Mouse (Mus musculus): ENCODE measurements around the gene Lhfpl2. TPM values are rescaled to one million over a fixed set of nuclear protein-coding genes. Genes with fewer than 3 reads are reported as not detected.

Lhfpl2 gene
- polyA plus RNA-seq, 1 experiment: 20.9 TPM

DNA sequence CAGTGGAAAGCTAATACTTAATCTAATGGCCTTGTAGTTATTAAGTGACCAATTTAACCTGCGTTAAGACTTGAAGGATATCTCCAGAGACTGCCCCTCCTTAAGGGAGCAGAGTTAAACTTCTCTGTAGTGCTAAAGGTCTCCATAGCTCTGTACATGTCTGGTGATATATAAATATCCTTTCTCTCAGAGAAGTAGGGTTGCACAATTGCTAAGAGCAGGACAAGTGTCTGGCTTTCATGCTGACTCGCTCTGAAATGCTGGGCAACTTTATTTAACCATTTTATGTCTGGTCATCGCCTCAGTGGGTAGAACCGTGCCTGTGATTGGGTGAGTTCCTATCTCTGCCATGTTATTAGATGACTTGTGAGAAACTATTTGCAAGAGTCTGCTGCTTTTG lies 36.6 kb downstream of the Lhfpl2 start:
- WGBS: 42% methylated on average over 4 of the region's 4 CpGs
- no peak for DNase-seq (ENCODE audit: low read depth, low spot score)

DNA sequence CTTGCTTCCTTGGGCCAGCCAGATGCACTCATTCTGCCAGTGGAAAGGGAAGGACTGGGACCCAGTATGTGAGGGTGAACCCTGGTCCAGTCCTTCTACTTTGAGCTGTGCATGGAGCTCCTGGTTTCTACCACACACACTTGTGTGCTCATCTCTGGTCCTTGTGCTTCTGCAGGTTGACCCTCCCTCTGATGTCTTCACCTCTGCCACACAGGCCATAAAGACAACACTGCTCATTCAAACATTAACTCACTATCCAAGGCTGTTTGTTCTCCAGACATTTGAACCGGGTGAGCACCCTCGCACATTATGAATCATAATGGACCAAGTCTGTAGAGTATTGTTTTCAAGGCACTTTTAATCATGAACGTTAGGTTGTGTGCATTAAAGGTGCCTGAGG lies 37.0 kb downstream of the Lhfpl2 start:
- 35% methylated on average over 3 of the region's 3 CpGs for WGBS
- DNase-seq (ENCODE audit: low read depth, low spot score): no peak

DNA sequence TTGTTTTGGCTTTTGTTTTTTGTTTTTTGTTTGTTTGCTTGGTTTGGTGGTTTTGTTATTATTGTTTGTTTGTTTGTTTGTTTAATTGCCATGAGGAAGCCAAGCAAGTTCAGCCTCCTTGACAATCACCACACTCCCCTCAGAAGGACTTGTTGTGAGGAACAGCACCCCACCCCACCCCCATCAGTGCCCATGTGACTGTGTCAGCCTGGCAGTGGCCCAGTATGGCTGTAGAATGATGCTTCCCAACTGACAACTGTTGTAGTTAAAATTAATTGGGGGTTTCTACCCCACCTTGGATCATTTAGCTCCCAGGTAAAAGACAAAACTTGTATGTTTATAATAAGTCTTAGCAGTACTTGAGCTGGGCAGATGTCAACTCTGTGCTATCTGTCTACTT lies 37.6 kb downstream of the Lhfpl2 start:
- DNase-seq (ENCODE audit: low read depth, low spot score): no peak

DNA sequence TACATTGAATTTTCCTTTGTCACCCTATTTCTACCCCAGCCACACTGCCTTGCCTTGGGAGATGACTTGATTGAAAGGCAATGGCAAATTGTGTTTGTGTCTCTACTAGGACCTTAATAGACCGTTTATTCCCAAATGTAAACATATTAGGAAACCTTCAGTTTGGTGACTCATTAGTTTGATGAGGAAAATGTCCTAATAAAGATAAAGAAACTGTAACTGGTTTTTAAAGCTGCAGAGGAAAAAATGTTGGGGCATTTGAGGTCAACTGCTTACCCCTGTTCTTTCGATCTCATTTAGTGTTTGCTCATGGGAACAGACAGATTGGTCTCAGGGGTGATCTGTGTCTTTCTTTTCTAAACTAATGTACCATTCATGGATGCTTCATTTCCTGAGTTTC lies 40.1 kb downstream of the Lhfpl2 start:
- DNase-seq (ENCODE audit: low read depth, low spot score): no peak
- 42% methylated on average over 2 of the region's 2 CpGs for WGBS

DNA sequence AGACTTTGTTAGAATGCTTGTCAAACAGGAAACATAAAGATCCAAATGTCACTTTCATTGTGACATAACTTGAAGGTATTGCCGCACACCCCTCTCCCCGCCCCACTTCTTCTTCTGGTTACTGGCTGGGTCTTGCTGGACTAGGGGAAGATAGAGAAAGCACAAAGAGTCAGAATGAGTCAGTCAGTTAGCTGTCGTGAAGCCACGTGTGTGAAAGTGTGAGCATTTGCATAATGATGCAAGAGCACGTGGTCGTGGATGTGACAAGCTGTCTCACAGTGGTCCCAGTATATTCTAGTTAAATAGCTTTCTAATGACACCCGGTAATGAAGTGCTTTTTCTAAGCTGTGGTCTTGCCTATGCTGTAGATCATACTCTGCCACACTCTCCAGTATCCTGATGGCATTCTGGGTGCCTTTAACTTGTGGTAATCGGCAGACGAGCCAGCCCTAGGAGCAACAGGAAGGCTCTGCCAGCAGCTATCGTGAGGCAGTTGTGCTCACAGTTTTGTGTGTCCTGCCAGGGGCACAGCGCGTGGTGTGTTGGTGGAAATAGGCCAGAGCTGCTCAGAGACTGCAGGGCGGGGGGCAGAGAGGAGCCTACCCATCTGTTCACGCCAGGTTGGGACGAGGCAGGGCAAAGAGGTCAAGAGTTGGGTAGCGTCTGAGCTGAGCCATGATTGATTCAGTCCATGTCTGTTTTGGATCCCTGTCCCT lies 40.9 kb downstream of the Lhfpl2 start:
- DNase-seq (ENCODE audit: low read depth, low spot score): no peak
- WGBS: 65% methylated on average over 16 of the region's 16 CpGs

DNA sequence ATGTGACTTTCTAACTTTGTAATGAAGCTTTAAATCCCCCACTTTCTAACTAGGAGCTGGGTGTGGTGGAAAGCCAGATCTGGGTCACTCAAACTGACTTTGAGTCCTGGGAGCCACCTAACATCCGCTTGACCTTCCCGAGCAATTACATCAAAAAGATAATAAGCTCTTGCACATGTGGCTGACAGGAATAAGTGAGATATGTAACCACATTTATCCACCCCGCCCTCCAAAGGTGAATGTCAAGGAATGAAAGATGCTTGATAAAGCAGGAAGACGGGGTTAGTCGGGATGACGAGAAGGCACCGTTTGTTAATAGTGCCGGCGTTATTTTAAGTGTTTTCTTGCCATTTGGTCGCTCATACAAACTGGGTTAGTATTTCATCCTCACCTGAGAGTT lies 41.5 kb downstream of the Lhfpl2 start:
- WGBS: 93% methylated on average over 10 of the region's 10 CpGs
- DNase-seq (ENCODE audit: low read depth, low spot score): no peak

DNA sequence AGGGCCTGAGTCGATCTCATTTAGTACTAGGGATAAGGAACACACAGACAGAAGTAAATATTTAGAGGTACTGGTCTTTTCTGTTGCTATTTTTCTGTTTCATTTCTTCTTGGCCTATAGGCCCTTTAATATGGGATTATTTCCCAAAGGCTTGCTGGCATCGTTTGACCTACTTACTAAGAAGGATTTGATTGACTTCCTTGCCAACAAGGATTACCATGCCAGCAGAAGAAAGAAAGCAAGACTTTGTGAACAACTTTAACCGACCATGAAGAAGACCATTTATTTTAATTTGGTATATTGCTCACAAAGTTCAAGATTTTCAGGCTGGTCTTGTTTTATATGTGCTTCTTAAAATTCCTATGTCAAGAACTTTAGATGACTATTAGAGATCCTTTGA lies 42.8 kb downstream of the Lhfpl2 start:
- DNase-seq (ENCODE audit: low read depth, low spot score): no peak
- WGBS: 72% methylated on average over 3 of the region's 3 CpGs

DNA sequence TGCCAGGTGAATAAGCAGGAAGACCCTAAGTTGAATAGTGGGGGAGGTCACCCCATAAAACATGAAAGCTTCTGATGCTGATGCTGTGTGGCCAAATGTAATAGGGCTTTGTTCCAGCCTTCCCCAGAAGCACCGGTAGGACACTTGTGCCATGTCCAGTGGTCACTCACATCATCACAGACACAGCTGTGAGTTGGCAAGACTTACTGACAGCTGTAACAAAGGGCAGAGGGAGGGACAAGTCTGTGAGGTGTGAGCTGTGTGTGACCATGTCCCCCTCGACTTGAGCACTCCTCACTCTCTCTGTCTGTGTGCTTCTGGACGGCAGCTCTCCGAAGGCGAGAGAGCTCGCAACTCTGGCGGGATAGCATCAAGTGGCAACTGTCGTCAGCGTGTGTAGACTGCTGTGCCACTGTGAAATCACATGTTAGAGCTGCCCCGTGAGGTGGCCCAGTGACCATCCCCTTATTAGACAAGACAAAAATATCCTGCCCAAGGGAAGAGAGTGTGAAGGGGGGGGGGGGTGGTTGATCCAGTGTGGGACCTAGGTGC lies 43.5 kb downstream of the Lhfpl2 start:
- WGBS: 91% methylated on average over 10 of the region's 10 CpGs
- DNase-seq (ENCODE audit: low read depth, low spot score): no peak

DNA sequence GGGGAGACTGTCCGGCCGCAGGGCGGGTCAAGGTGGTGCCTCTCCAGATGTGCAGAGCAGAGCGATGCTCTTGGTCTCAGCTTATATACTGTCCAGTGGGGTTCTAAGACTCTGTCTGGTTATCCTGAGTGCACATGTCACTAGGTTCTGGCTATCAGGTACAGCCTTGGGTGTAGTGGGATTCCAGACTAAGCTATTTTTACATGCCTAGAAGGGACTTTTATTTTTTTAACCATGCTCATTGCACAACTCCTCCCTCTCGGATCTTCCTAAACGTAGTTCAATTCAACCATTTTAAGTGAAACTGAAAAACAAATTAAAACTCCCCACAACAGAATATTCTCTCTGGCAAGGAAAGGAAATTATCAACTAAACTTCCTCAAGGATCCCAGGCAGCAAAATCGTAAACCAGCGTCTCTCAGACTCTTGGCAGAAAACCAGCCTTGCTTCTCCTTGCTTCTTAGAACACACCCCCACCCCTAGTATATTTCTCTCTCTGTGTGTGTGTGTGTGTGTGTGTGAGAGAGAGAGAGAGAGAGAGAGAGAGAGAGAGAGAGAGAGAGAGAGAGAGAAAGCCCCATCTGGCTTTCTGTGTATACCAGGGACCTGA lies 47.4 kb downstream of the Lhfpl2 start:
- WGBS: 45% methylated on average over 8 of the region's 8 CpGs
- no peak for DNase-seq (ENCODE audit: low read depth, low spot score)

DNA sequence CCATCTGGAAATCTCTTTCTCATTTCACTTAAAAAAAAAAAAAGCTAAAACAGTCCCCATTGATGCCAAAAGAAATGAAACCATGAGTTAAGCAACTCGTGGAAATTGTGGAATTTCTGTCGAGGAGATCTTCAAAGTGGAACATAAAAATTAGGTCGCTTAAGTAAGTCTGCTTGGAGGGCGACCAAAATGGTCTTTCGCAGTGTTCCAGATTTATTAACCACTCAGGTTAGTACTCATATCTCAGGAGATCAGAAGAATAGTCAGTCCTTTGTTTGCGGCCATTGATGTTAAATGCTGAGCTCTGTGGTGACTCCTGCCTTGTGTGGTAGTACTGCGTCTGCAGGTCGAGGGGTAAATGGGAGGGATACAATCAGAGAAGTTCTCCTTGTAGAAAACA lies 48.8 kb downstream of the Lhfpl2 start:
- no peak for DNase-seq (ENCODE audit: low read depth, low spot score)
- 82% methylated on average over 8 of the region's 8 CpGs for WGBS

DNA sequence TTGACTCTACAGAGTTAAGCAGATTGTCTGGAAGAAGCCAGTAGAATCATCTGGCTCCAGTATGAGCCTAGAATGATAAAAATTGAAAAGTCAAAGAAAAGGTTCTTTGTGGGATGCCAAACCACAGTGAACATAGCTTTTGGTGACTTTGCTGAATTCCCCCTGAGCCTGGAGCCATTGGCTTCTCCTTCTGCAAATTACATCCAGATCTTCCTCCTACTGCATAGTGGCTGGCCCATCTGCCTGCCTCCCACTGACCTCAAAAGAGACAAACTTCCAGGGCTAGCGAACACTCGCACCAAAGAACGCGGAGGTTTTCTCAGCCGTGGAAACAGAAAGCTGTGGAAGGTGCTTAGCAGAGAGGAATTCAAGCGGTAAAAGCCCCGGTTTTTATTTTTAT lies 49.4 kb downstream of the Lhfpl2 start:
- DNase-seq (ENCODE audit: low read depth, low spot score): no peak
- 90% methylated on average over 7 of the region's 7 CpGs for WGBS

DNA sequence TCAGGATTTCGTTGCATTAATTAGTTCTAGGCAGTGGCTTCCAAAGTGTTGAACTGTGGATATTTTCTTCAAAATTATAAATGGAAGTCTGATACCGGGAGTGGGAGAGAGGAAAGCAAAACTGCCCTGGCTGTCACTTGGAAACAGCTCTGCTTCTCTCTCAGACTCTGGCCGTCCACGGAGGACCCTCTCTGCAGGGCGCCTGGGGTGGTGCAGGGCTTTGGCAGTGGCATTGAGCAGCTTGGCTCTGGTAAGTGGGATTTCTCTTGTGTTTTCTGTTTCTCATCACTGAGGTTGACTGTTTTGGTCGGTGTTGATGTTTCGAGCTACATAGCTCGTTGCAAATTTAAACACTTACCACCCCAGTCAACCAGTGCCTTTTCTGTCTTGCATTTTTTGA lies 53.0 kb downstream of the Lhfpl2 start:
- WGBS: 83% methylated on average over 8 of the region's 8 CpGs
- no peak for DNase-seq (ENCODE audit: low read depth, low spot score)

DNA sequence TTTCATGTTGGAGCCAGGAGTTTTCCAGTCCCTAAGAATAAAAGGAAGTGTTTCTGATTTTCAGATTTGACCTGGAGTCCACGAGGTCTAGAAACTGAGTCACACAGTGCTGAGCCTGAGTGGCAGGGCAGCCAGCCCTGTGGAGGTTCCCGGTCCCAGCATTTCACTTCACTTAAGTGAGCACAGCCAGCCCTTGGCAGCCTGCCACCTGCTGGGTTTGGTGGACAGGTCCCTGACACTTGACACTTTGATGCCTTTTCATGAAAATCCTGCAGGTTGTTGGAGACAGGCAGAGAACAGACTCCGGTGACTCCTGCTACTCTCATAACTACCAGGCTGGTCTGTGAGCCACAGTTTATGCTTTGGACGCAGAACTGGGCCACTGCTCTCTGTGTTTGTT lies 57.9 kb downstream of the Lhfpl2 start:
- no peak for DNase-seq (ENCODE audit: low read depth, low spot score)
- WGBS: 40% methylated on average over 4 of the region's 4 CpGs

DNA sequence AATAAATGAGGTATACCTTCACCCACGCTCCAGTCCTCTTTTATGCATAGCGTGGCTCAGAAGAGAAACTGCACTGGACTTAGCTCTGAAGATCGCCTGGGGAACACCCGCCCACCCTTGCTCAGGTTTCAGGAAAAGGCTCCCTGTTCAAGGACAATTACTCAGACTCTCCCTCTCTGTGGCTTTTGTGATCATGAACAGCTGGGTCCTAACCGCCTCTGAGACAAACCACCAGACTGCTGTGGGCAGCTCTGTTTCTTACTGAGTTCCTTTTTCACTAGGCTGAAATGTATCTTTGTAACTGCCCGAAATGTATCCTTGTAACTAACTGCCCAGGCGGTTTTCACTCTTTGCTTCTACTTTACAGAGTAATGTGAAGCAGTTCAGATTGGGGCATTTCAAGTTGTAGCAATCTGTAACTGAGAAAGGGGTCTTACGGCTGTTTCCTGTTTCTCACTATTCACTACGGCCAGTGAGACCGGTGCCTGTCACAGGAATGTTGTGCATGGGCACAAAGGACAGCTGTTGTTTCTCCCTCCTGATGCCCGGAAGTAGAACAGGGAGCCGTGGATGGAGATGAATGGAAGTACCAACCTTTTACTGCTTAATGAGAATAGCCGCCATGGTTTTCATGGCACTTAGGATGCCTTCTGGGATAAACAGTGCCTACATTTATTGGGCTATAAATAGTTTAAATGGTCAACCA lies 59.3 kb downstream of the Lhfpl2 start:
- WGBS: 34% methylated on average over 13 of the region's 13 CpGs
- DNase-seq (ENCODE audit: low read depth, low spot score): no peak

DNA sequence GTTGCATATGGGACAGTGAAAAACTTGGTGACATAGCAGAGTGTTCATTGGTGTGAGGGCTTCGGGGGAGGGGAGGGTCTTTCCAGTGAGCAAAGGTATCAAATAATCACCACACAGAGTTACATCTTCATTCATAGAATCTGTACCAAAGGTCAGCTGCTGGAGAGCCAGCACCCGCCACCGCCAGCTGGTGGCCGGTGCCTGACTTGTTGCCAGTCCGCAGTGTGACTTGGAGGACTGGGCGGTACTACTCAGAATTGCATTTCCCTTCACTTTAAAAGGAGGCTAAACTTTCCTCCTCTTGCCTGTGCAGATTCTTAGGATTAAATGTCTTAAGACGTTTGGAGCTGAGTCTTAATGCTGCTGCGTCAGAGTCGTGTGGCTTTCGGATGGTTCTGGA lies 59.9 kb downstream of the Lhfpl2 start:
- 97% methylated on average over 10 of the region's 10 CpGs for WGBS
- no peak for DNase-seq (ENCODE audit: low read depth, low spot score)

DNA sequence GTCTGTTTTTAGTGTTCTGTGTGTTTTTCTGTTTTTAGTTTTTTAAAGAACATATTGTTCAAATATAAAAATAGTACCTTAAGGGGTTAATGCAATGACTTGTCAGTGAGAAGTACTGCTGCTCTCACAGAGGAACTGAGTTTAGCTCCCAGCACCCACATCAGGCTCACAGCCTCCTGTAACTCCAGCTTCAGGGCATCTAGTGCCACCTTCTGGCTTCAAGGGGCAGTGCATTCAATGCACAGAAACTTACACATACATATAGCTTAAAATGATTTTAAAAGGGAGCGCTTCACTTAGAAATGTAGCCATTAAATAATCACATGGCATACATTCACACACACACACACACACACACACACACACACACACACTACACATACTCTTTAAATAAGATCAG lies 60.5 kb downstream of the Lhfpl2 start:
- WGBS: 97% methylated on average over 1 of the region's 1 CpGs
- no peak for DNase-seq (ENCODE audit: low read depth, low spot score)

DNA sequence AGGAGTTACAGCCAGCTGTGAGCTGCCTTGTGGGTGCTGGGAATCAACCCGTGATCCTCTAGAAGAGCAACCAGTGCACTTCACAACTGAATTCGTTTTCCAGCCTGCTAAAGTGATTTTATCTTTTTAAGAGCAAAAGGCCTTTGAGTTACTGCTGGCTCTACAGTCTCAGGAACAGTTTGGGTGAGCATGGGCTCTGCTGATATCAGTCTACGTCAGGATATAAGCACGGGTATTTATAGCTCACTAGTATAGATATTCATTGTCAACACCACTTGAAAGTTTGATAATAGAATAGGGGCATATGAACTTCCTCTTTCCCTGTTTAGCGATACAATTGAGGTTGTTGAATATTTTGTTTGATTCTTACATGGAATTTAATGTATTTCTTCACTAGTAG lies 61.7 kb downstream of the Lhfpl2 start:
- no peak for DNase-seq (ENCODE audit: low read depth, low spot score)

DNA sequence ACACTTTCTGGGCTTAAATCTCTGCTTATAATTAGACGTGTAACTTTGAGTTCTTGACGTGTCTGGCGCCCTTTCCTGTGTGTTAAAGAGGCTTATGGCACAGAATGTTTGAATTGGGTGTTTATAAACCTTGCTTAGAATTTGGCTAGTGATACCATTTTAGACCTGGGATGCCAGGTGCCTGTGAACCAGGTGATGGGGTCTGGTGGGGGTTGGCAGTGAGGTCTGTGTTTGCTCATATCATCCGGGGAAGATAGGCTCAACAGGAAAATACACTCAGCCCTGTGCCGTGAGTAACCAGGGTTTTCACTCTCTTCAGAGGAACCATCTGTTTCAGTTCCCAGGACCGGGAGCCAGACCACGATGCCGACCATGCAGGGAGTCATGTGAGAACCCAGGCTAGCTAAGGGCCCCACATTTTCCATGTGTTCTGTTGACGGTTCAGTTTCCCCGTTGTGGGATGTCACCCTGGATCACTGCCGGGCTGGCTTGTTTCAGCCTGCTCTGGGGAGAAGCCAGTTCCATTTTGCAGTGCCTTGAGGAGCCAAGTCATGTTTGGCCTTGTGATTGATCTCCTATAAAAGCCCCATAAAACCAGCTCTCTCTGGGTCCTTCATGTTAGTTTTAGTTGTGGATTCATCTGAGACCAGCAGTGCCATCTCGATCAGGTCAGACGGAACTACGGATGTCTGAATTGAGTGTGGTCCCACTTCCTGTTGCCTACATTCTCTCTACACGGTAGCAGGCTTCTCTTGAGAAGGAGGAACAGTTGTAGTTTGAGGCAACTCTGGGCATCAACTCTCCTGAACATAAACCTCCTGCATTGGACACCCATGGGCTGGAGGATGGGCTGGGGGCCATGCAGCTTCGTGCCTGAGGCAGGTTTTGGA lies 65.4 kb downstream of the Lhfpl2 start:
- DNase-seq (ENCODE audit: low read depth, low spot score): no peak
- WGBS: 54% methylated on average over 16 of the region's 16 CpGs

More for the DNA sequence above, 61.7 kb downstream of the Lhfpl2 start:
- WGBS: 89% methylated on average over 5 of the region's 5 CpGs

DNA sequence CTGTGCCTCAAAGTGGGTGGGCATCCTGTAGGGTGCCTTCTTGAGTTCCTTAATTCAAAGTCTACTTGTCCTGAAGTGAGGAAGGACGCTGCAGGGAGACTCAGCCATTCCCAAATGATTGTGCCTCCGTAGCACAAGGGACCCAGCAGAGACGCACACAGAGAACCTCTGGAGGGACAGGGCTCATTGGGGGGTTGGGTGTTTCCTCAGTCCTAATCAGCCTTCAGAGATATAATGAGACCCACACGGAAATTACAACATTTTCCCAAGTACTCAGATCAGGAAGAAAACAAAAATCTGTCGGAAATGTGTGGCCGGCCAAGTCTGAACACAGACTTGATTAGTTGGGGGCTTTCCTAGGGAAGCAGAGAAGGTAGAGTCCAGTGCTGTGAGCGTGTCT lies 72.8 kb downstream of the Lhfpl2 start:
- DNase-seq (ENCODE audit: low read depth, low spot score): no peak
- 85% methylated on average over 7 of the region's 7 CpGs for WGBS

DNA sequence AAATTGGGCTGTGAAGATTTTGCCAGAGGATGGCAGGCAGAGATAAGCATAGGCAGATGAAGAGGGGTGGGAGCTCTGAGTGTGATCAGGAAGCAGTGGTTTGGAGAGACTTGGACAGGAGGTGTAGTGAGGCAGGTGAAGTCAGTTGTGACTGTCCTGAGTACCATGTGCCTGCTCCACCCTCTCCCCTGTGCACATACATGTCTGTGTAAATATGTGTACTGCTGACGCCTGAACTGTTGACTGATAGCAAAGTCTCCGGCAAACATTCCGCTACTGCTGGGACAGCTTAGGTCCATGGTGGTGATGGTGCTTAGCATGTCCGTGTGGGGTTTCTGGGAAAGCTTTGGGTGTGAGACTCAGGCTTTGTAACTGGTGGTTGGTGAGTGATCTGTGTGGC lies 73.5 kb downstream of the Lhfpl2 start:
- 77% methylated on average over 4 of the region's 4 CpGs for WGBS
- no peak for DNase-seq (ENCODE audit: low read depth, low spot score)
